Mouse (Mus musculus): ENCODE measurements around the gene Omd. TPM values are rescaled to one million over a fixed set of nuclear protein-coding genes. Genes with fewer than 3 reads are reported as not detected.
"Not testable (repeated sequence)": the region's sequence is repeated elsewhere in the genome, so short reads cannot be mapped to it uniquely, and the experiment has no call there.

Gene Omd
- polyA plus RNA-seq (2017; shearing (Covaris generic)): 1 to 10 TPM in 1 of 2 experiments, under 1 TPM in 1; 0.28 to 1.1 TPM

- no peak for ATAC-seq
Observed at GRCm38 (mm10) chr13:49581541-49582530, at the start of gene Omd. Gene Omd (plus strand): TSS chr13:49582462.

GRCm38 (mm10) chr13:49536946-49537345 lies 45.3 kb upstream of the Omd start:
- no peak for ATAC-seq

- no peak for ATAC-seq
Observed at GRCm38 (mm10) chr13:49538693-49539092, 43.6 kb upstream of the Omd start.

- ATAC-seq: no peak
Observed at GRCm38 (mm10) chr13:49544279-49544678, 38.0 kb upstream of the Omd start, which contains the start of gene Aspn. Gene Aspn (plus strand): TSS chr13:49544443.

- ATAC-seq: no peak
Observed at GRCm38 (mm10) chr13:49545646-49546045, 36.6 kb upstream of the Omd start.

GRCm38 (mm10) chr13:49546517-49546916 lies 35.7 kb upstream of the Omd start:
- no peak for ATAC-seq

GRCm38 (mm10) chr13:49547563-49548150 lies 34.6 kb upstream of the Omd start:
- no peak for ATAC-seq

- no peak for ATAC-seq
Observed at GRCm38 (mm10) chr13:49549616-49550015, 32.6 kb upstream of the Omd start.

- ATAC-seq: no peak
Observed at GRCm38 (mm10) chr13:49554519-49554918, 27.7 kb upstream of the Omd start.

- ATAC-seq: peak; percentile 22
Observed at GRCm38 (mm10) chr13:49556203-49556602, 26.1 kb upstream of the Omd start.

- ATAC-seq: peak; percentile 82
Observed at GRCm38 (mm10) chr13:49556924-49557323, 25.3 kb upstream of the Omd start.

GRCm38 (mm10) chr13:49559185-49559584 lies 23.1 kb upstream of the Omd start:
- ATAC-seq: peak; percentile 47

- no peak for ATAC-seq
Observed at GRCm38 (mm10) chr13:49560886-49561285, 21.4 kb upstream of the Omd start.

GRCm38 (mm10) chr13:49564347-49564746 lies 17.9 kb upstream of the Omd start:
- no peak for ATAC-seq

GRCm38 (mm10) chr13:49570371-49570770 lies 11.9 kb upstream of the Omd start:
- no peak for ATAC-seq

- ATAC-seq: no peak
Observed at GRCm38 (mm10) chr13:49571418-49571817, 10.8 kb upstream of the Omd start.

GRCm38 (mm10) chr13:49583859-49584258 lies 1.6 kb downstream of the Omd start:
- no peak for ATAC-seq

GRCm38 (mm10) chr13:49584307-49585005 lies 2.2 kb downstream of the Omd start:
- ATAC-seq: no peak

- no peak for ATAC-seq
Observed at GRCm38 (mm10) chr13:49586062-49586461, 3.8 kb downstream of the Omd start.

GRCm38 (mm10) chr13:49602541-49602940 lies 20.3 kb downstream of the Omd start:
- not testable (repeated sequence) for ATAC-seq

- ATAC-seq: no peak
Observed at GRCm38 (mm10) chr13:49603603-49604002, 21.3 kb downstream of the Omd start.

- ATAC-seq: no peak
Observed at GRCm38 (mm10) chr13:49607714-49608113, 25.5 kb downstream of the Omd start, which contains the start of gene Ogn. Gene Ogn (plus strand): TSS chr13:49608046.
